Mouse (Mus musculus) spleen, adult 12 weeks (tissue): ENCODE results near the gene Lzts2.

Experiments used
- DNase-seq: peaks from one replicate; pipeline ENCODE4 v3.0.0; 2022; ENCODE audit warnings: low spot score

The Lzts2 gene

GRCm38 (mm10) chr19:45014335-45014971, at the start of gene Lzts2:
TSS of gene Lzts2 (plus strand) at chr19:45014414.
- no peak for DNase-seq

GRCm38 (mm10) chr19:44965978-44966377, 48.2 kb upstream of the Lzts2 start:
- no peak for DNase-seq

DNA sequence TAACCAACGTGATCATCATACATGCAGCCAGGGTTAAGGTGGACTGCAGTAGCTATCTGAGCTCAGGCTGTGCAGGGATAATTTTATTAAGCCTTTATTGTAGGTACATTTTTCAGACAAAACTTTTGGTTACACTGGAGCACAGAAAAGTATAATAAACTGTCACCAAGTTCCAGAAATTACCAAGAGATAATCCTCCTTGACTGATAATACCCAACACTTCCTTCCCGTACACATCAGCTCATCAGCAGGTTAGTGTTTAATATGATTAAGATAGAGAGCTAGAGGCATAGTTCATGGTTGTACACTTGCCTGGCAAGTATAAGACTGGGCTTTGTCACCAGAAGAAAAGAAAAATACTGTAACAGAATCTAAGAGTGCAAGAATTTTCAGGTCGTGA, 45.9 kb upstream of the Lzts2 start:
- no peak for DNase-seq

DNA sequence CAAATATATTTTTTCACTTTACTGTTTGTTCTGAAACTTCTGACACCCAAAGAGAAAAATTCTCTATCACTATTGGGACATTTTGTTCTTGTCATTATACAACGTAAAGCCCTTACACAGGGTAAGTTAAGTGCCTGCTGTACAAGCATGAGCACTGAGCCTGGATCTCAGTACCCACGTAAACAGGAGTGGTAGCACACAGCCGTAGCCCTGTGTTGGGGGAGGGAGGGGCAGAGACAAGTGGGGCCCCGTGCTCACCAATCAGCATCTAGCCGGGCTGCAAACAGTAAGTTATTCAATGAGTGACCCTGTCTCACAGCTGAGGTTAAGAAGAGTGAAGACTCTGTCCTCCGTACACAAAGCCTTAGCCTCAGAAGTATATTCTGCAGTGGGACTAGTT, 37.6 kb upstream of the Lzts2 start:
- DNase-seq, result no peak

DNA sequence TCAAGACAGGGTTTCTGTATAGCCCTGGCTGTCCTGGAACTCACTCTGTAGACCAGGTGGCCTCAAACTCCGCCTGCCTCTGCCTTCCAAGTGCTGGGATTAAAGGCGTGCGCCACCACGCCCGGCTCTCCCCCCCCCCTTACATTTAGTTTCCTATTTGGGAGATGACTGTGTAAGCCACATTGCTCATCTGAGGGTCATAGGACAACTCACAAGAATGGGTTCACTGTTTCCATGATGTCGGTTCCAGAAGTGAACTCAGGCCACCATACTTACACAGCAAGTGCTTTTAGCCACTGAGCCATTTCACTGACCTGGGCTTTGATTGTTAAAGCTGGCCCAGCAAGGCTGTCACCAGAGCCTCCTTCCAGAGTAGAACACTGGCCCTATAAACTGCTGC, 37.1 kb upstream of the Lzts2 start:
- DNase-seq, result no peak

GRCm38 (mm10) chr19:44980787-44981186, 33.4 kb upstream of the Lzts2 start:
- DNase-seq, result no peak

GRCm38 (mm10) chr19:44982477-44983115, 31.6 kb upstream of the Lzts2 start:
- no peak for DNase-seq

DNA sequence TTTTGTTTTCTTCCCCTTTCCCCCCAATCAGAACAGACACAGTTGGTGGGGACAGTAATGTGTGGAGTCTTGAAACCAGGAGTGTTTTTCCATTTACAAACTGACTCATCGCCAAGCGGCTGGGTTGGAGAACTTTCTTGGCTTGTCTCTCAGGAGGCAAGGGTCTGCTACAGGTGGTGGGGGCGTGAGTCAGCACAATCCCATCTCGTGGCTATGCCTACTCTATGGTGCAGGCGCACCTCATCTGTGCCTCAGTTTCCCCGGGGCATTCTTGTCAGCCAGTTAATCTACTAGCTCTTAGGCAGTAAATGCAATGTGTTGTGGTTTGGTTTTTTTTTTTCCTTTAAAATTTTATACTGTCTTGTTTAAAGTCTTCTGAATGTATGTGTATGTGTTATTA, 30.8 kb upstream of the Lzts2 start:
- DNase-seq, result no peak

GRCm38 (mm10) chr19:44984420-44984819, 29.8 kb upstream of the Lzts2 start:
- DNase-seq, result no peak

- no peak for DNase-seq
Measured at GRCm38 (mm10) chr19:44985159-44985988, 28.8 kb upstream of the Lzts2 start.

DNA sequence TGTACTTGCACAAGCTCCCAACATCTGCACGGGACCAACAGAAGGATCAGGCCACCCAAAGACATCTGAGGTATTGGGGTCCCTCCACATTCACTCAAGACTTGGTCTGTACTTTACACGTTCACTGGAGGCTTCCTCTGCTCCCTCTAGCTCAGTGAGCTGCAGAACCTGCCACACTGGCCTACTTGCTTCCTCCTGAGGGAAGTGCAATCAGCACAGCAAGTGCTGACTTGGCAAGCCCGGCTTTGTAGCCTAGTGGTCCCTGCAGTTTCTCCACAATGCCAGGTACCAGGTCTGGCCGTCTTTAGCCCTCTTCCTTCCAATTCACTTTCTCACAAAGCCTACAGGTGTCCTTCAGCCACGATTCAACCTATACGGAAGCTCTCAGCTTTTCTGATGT, 27.2 kb upstream of the Lzts2 start:
- no peak for DNase-seq

GRCm38 (mm10) chr19:44987851-44988250, 26.4 kb upstream of the Lzts2 start:
- no peak for DNase-seq

GRCm38 (mm10) chr19:44988321-44988720, 25.9 kb upstream of the Lzts2 start:
- no peak for DNase-seq

GRCm38 (mm10) chr19:44988831-44989566, 25.2 kb upstream of the Lzts2 start, which contains the start of gene Sema4g:
TSS of gene Sema4g (plus strand) at chr19:44989101.
- no peak for DNase-seq

DNA sequence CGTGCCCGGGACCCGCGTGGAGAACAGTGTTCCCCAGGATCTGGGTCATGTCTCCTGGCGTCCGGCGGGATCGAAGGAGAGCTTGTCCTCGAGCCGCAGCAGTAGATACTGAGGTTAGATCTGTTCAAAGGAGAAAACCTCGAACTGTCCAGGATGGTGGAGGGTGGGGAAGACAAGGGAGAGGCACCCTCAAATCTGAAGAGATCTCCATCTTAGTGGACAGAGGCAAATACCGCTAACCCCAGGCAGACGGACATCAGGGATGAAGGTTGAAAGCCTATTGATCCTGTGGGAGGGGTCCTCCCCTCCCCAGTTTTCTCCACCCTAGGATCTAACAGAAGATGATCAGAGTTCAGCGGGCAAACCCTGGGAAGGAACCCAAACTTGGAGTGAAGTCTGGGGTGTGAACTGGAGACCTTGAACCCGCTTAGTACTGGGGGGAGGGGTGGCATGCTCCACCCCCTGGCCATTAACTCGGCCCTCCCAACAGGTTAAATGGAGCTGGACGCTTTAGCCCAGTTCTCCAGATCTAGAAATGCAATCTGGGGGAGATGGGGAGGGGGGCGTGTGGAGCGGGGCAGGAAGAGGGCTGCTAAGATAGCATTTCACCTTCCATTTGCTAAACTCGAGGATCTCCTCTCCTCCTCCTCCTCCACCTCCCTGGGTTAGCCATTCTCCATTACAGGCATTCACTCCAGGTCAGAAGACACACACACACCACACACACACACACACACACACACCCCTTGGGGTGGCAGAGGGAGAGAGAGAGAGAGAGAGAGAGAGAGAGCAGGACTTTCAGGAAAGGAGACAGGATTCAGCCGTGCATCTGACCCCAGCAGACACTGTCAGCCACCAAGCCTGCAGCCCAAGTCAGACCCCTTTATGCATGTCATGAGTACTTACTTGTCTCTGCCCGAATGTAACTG, 24.4 kb upstream of the Lzts2 start:
- no peak for DNase-seq

DNA sequence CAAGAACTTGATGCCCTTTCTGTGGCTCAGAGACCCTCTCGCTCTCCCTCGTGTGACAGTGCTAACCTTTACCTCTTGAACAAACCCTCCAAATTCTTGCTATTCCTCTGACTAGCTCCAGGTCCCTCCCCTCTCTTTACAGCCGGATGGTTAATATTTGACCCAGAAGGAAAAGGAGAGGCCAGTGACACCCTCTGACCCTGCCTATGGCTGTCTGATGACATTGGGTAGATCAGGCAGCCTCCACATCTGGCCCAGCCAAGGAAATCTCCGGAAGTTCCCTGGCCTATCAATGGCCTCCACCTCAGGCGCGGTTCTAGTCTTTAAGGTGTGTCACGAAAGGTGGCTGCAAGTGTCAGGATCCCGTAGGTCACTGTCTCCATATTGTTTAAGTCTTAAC, 23.2 kb upstream of the Lzts2 start:
- no peak for DNase-seq

GRCm38 (mm10) chr19:44992246-44992645, 22.0 kb upstream of the Lzts2 start:
- no peak for DNase-seq

GRCm38 (mm10) chr19:44992712-44993111, 21.5 kb upstream of the Lzts2 start:
- no peak for DNase-seq

DNA sequence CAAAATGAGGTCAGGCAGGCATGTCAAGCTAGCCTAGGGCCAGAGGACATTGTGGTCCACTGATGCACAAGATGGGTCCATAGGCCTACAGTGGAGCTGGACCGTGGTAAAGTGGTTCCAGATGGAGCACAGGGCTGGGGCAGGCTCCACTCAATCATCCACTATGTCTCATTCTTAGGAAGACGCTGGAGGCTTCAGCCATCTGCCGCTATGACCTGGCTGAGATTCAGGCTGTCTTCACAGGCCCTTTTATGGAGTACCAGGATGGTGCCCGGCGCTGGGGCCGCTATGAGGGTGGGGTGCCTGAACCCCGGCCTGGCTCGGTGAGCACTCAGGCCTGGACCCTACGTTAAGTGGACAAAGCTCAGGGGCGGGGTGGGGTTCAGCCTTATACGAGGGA, 16.4 kb upstream of the Lzts2 start:
- DNase-seq, result no peak

GRCm38 (mm10) chr19:44999647-45000046, 14.6 kb upstream of the Lzts2 start:
- no peak for DNase-seq

- DNase-seq, result no peak
Measured at GRCm38 (mm10) chr19:45002301-45002700, 11.9 kb upstream of the Lzts2 start.
